Mouse (Mus musculus) CH12.LX (cell line): ENCODE data around the gene Abca1. TPM values are rescaled to one million over a fixed set of nuclear protein-coding genes. Genes with fewer than 3 reads are reported as not detected.

Experiments used
- DNase-seq: peaks from one replicate; pipeline ENCODE4 v3.0.0-alpha.2; 2013; ENCODE audit errors: extremely low read depth
- H3K27ac ChIP-seq: 2 replicates; pipeline ENCODE4 v1.5.1; 2012; ENCODE audit warnings: low read depth, mild to moderate bottlenecking, control low read depth, moderate library complexity; ENCODE audit not compliant: insufficient read depth
- H3K27me3 ChIP-seq: replicated peaks from 2 replicates; pipeline ENCODE3; 2012; ENCODE audit warnings: inconsistent platforms
- H3K36me3 ChIP-seq, 2 experiments: replicated peaks in 1 of 2; 2 replicates each; pipeline versions ENCODE3 to v1.6.1; 2012; ENCODE audit warnings: inconsistent platforms in 1 of 2, low read length in 1 of 2, mild to moderate bottlenecking in 1 of 2, mixed read lengths in 1 of 2, moderate library complexity in 1 of 2; ENCODE audit not compliant: control insufficient read depth in 1 of 2, insufficient read depth in 1 of 2
- H3K4me1 ChIP-seq, 2 experiments: 2 replicates each; pipeline ENCODE4 v1.6.1; 2012; ENCODE audit warnings: inconsistent platforms in 1 of 2, moderate library complexity in 1 of 2; ENCODE audit not compliant: insufficient read depth in 2 of 2, control insufficient read depth in 1 of 2
- H3K4me2 ChIP-seq: 2 replicates; pipeline ENCODE4 v1.6.1; 2012; ENCODE audit warnings: low read depth, mild to moderate bottlenecking, control low read depth; ENCODE audit not compliant: poor library complexity, insufficient read depth, severe bottlenecking
- H3K4me3 ChIP-seq, 3 experiments: fragments of 150-350 bp in 1 of 3; sonication (generic) in 1 of 3; replicated peaks in 1 of 3; 2 replicates each; pipeline versions ENCODE3 to v1.5.1; 2011 to 2012; ENCODE audit warnings: low read depth in 2 of 3, low read length in 2 of 3, mild to moderate bottlenecking in 2 of 3, moderate library complexity in 2 of 3, control low read depth in 1 of 3, improper control_type of control experiment in 1 of 3, inconsistent platforms in 1 of 3, mixed read lengths in 1 of 3; ENCODE audit not compliant: poor library complexity in 1 of 3
- H3K79me2 ChIP-seq: replicated peaks from 2 replicates; pipeline ENCODE4 v1.6.1; 2012; ENCODE audit warnings: mild to moderate bottlenecking, moderate library complexity; ENCODE audit not compliant: control insufficient read depth, poor library complexity, insufficient read depth, severe bottlenecking; ENCODE audit errors: extremely low read depth
- H3K9ac ChIP-seq: 2 replicates; pipeline ENCODE4 v1.6.1; 2012; ENCODE audit warnings: low read depth, mild to moderate bottlenecking, control low read depth, moderate library complexity; ENCODE audit not compliant: insufficient read depth
- H3K9me3 ChIP-seq: replicated peaks from 2 replicates; pipeline ENCODE3; 2012; ENCODE audit warnings: low read length, inconsistent platforms, mixed read lengths
- CHD2 ChIP-seq: IDR thresholded peaks from 2 replicates; pipeline ENCODE4 v1.6.1; 2011; ENCODE audit warnings: low read length, improper control_type of control experiment
- CTCF ChIP-seq, 2 experiments: IDR thresholded peaks in 1 of 2; conservative IDR thresholded peaks in 1 of 2; 2 replicates each; pipeline ENCODE4 v1.5.1; 2011 to 2012; ENCODE audit warnings: low read depth in 2 of 2, low read length in 2 of 2, improper control_type of control experiment in 1 of 2, inconsistent platforms in 1 of 2, mild to moderate bottlenecking in 1 of 2, moderate library complexity in 1 of 2
- E2F4 ChIP-seq: IDR thresholded peaks from 2 replicates; pipeline ENCODE4 v1.6.1; 2011; ENCODE audit warnings: low read depth, low read length, improper control_type of control experiment; ENCODE audit not compliant: insufficient replicate concordance
- ELF1 ChIP-seq: IDR thresholded peaks from 2 replicates; pipeline ENCODE4 v1.6.1; 2014; ENCODE audit warnings: low read depth, mild to moderate bottlenecking, inconsistent platforms, low read length, improper control_type of control experiment
- ETS1 ChIP-seq: conservative IDR thresholded peaks from 2 replicates; pipeline ENCODE4 v1.6.1; 2012; ENCODE audit warnings: low read depth, mild to moderate bottlenecking, inconsistent platforms, low read length, improper control_type of control experiment, moderate library complexity
- GABPA ChIP-seq: IDR thresholded peaks from 2 replicates; pipeline ENCODE4 v1.6.1; 2012; ENCODE audit warnings: low read depth, low read length, improper control_type of control experiment, inconsistent platforms; ENCODE audit not compliant: insufficient replicate concordance
- HCFC1 ChIP-seq: IDR thresholded peaks from 2 replicates; pipeline ENCODE4 v1.6.1; 2012; ENCODE audit warnings: low read depth, mild to moderate bottlenecking, inconsistent platforms, low read length, improper control_type of control experiment
- JUN ChIP-seq: IDR thresholded peaks from 2 replicates; pipeline ENCODE4 v1.6.1; 2011; ENCODE audit warnings: low read depth, mild to moderate bottlenecking, low read length, improper control_type of control experiment, moderate library complexity; ENCODE audit not compliant: insufficient read depth
- MAFK ChIP-seq: IDR thresholded peaks from 2 replicates; pipeline ENCODE4 v1.6.1; 2011; ENCODE audit warnings: low read length, improper control_type of control experiment; ENCODE audit not compliant: insufficient replicate concordance
- MAZ ChIP-seq: IDR thresholded peaks from 2 replicates; pipeline ENCODE4 v1.6.1; 2012; ENCODE audit warnings: low read depth, mild to moderate bottlenecking, inconsistent platforms, low read length, improper control_type of control experiment, moderate library complexity
- MXI1 ChIP-seq: IDR thresholded peaks from 2 replicates; pipeline ENCODE4 v1.6.1; 2011; ENCODE audit warnings: mild to moderate bottlenecking, low read depth, low read length, improper control_type of control experiment
- MYC ChIP-seq: IDR thresholded peaks from 2 replicates; pipeline ENCODE4 v1.6.1; 2011; ENCODE audit warnings: low read depth, mild to moderate bottlenecking, improper control_type of control experiment, low read length
- NRF1 ChIP-seq: IDR thresholded peaks from 2 replicates; pipeline ENCODE4 v1.6.1; 2014; ENCODE audit warnings: low read depth, mild to moderate bottlenecking, inconsistent platforms, low read length, improper control_type of control experiment, moderate library complexity
- POLR2A ChIP-seq: IDR thresholded peaks from 2 replicates; pipeline ENCODE4 v1.6.1; 2011; ENCODE audit warnings: low read depth, mild to moderate bottlenecking, improper control_type of control experiment, low read length
- RAD21 ChIP-seq: IDR thresholded peaks from 2 replicates; pipeline ENCODE4 v1.6.1; 2011; ENCODE audit warnings: low read depth, mild to moderate bottlenecking, low read length, improper control_type of control experiment, moderate library complexity
- SMC3 ChIP-seq: IDR thresholded peaks from 2 replicates; pipeline ENCODE4 v1.6.1; 2011; ENCODE audit warnings: low read depth, low read length, improper control_type of control experiment
- TBP ChIP-seq: conservative IDR thresholded peaks from 2 replicates; pipeline ENCODE4 v1.6.1; 2011; ENCODE audit warnings: low read depth, low read length, improper control_type of control experiment
- TCF12 ChIP-seq: IDR thresholded peaks from 2 replicates; pipeline ENCODE4 v1.6.1; 2014; ENCODE audit warnings: low read depth, mild to moderate bottlenecking, inconsistent platforms, low read length, improper control_type of control experiment
- UBTF ChIP-seq: IDR thresholded peaks from 2 replicates; pipeline ENCODE4 v1.6.1; 2012; ENCODE audit warnings: low read depth, mild to moderate bottlenecking, inconsistent platforms, low read length, improper control_type of control experiment, moderate library complexity
- USF1 ChIP-seq: IDR thresholded peaks from 2 replicates; pipeline ENCODE4 v1.6.1; 2014; ENCODE audit warnings: low read depth, mild to moderate bottlenecking, inconsistent platforms, low read length, improper control_type of control experiment
- USF2 ChIP-seq: conservative IDR thresholded peaks from 2 replicates; pipeline ENCODE4 v1.6.1; 2011; ENCODE audit warnings: low read depth, low read length, improper control_type of control experiment
- ZC3H11A ChIP-seq: IDR thresholded peaks from 2 replicates; pipeline ENCODE4 v1.6.1; 2012; ENCODE audit warnings: low read depth, mild to moderate bottlenecking, inconsistent platforms, low read length, improper control_type of control experiment
- ZKSCAN1 ChIP-seq: IDR thresholded peaks from 2 replicates; pipeline ENCODE4 v1.6.1; 2012; ENCODE audit warnings: low read depth, inconsistent platforms, low read length, improper control_type of control experiment, borderline replicate concordance
- ZMIZ1 ChIP-seq: IDR thresholded peaks from 2 replicates; pipeline ENCODE4 v1.6.1; 2012; ENCODE audit warnings: low read depth, mild to moderate bottlenecking, inconsistent platforms, low read length, improper control_type of control experiment
- dilution Hi-C: fragments of 300-500 bp; cut with MboI; formaldehyde crosslinking; loops from 2 replicates; pipeline ENCODE4 v1.14.3; 2020; ENCODE audit warnings: low sequenced_read_pairs; ENCODE audit not compliant: extremely low pct_unique_long_range_greater_than_20kb, extremely low pct_ligation_motif_present
- in situ Hi-C: fragments of 300-500 bp; cut with MboI; formaldehyde crosslinking; loops from 3 replicates; pipeline ENCODE4 v1.14.3; 2019; ENCODE audit warnings: low sequenced_read_pairs, low pct_ligation_motif_present, low pct_unique_long_range_greater_than_20kb, mixed read lengths
- polyA plus RNA-seq: library from polyadenylated mRNA; unstranded; fragments of >175 nt; gene quantifications from 2 replicates; pipeline ENCODE4 v1.2.1, GENCODE M21; 2012; ENCODE audit warnings: low read depth; ENCODE audit not compliant: insufficient read length
- total RNA-seq, 2 experiments: library from RNA; depleted of rRNA; stranded (reverse); fragments of 300-350 nt in 1 of 2; fragments of >200 nt in 1 of 2; gene quantifications; 2 replicates each; pipeline ENCODE4 v1.2.3; 2012 to 2014

Gene Abca1
- total and polyA plus RNA-seq, 3 experiments, result 0.13 to 0.46 (median 0.35) TPM

GRCm38 (mm10) chr4:53145434-53146168, 14.1 kb downstream of the Abca1 start:
- no peak for TF ChIP-seq USF2
- TF ChIP-seq CTCF (conservative IDR thresholded peaks at IDR 0.05 in 1 of 2, IDR thresholded peaks at IDR 0.05 in 1 of 2; ENCODE audit: low read depth in 2 of 2, low read length in 2 of 2), result peak in 1 of 2 experiments; percentile 30; a peak in 2 of 4 replicates
- dilution Hi-C loops, result no loop called here

GRCm38 (mm10) chr4:53144571-53144970, 15.1 kb downstream of the Abca1 start:
- no peaks in the 10 kb centered on the region for H3K9me3 ChIP-seq
- dilution Hi-C loops, result no loop called here
- peaks cover 4 to 23% of the 10 kb centered on the region in 2 experiments for H3K4me1 ChIP-seq
- no peak overlapping the region for H3K4me2 ChIP-seq
- H3K27ac ChIP-seq, result no peak overlapping the region
- H3K9ac ChIP-seq, result no peak overlapping the region
- H3K79me2 ChIP-seq, result no peaks in the 10 kb centered on the region
- no peaks in the 10 kb centered on the region for H3K27me3 ChIP-seq
- TF ChIP-seq MAFK (no peak), MAZ (no peak), NRF1 (no peak), ZMIZ1 (no peak)
- DNase-seq, result no peak
- in situ Hi-C loops, result no loop called here
- no peak overlapping the region for H3K4me3 ChIP-seq
- H3K36me3 ChIP-seq, result no peaks in the 10 kb centered on the region

More at GRCm38 (mm10) chr4:53145434-53146168, 14.1 kb downstream of the Abca1 start:
- Histone ChIP-seq H3K4me3 (no peak overlapping the region), H3K79me2 (no peaks in the 10 kb centered on the region), H3K27me3 (no peaks in the 10 kb centered on the region), H3K36me3 (no peaks in the 10 kb centered on the region), H3K9me3 (no peaks in the 10 kb centered on the region), H3K4me2 (no peak overlapping the region), H3K4me1 (peaks cover 6 to 33% of the 10 kb centered on the region in 2 experiments), H3K9ac (no peak overlapping the region), H3K27ac (no peak overlapping the region)
- in situ Hi-C loops, result no loop called here
- no peak for DNase-seq

DNA sequence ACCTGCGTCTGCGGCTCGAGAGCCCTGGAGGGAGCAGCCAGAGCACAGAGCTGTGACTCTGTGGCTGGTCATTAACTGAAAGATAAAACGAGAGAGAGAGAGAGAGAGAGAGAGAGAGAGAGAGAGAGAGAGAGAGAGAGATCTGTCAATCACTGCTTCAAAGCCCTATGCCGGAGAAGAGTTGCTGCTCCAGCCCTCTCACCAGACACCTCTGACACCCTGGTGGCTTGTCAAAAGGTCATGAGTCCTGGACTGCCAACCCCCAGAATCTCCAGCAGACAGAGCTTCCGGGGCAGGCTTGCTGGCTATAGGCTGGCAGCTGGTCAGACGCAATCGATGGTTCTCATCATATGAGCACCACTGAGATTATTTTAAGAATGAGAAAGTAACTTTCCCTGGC, 15.7 kb downstream of the Abca1 start:
- Histone ChIP-seq H3K79me2 (no peaks in the 10 kb centered on the region), H3K4me1 (peaks cover 0 to 18% of the 10 kb centered on the region in 2 experiments; a peak in 2 of 4 replicates), H3K36me3 (no peaks in the 10 kb centered on the region), H3K9me3 (no peaks in the 10 kb centered on the region), H3K4me3 (no peak overlapping the region), H3K9ac (no peak overlapping the region), H3K27ac (no peak overlapping the region), H3K4me2 (no peak overlapping the region), H3K27me3 (no peaks in the 10 kb centered on the region)
- TF ChIP-seq MYC (no peak), JUN (no peak), UBTF (no peak), HCFC1 (no peak), TBP (no peak), E2F4 (no peak), ETS1 (no peak), USF1 (no peak), RAD21 (no peak), CHD2 (no peak), MXI1 (no peak), GABPA (no peak), ZC3H11A (no peak), ELF1 (no peak), POLR2A (no peak), TCF12 (no peak), ZKSCAN1 (no peak), SMC3 (no peak)
- in situ Hi-C loops (no loop called here), dilution Hi-C loops (no loop called here)
- no peak for DNase-seq
